Mouse (Mus musculus) kidney, embryonic 15.5 days (tissue): ENCODE results near the gene Mettl2. TPM values are rescaled to one million over a fixed set of nuclear protein-coding genes. Genes with fewer than 3 reads are reported as not detected.

Experiments
- ATAC-seq: fragments of 200-750 bp; cut with Nextera tagmentation; replicated peaks from 2 replicates; pipeline ENCODE4 v1.8.0; 2017; ENCODE audit warnings: moderate TSS enrichment; ENCODE audit not compliant: low FRiP score
- H3K27ac ChIP-seq: fragments of 300-500 bp; sonication (generic); 2 replicates; pipeline ENCODE4 v1.5.1; 2015; ENCODE audit warnings: mild to moderate bottlenecking, inconsistent platforms
- H3K27me3 ChIP-seq: fragments of 300-500 bp; sonication (generic); 2 replicates; pipeline ENCODE4 v1.6.1; 2015; ENCODE audit warnings: inconsistent platforms
- H3K36me3 ChIP-seq: fragments of 300-500 bp; sonication (generic); 2 replicates; pipeline ENCODE4 v1.6.1; 2015; ENCODE audit warnings: inconsistent platforms
- H3K4me1 ChIP-seq: fragments of 300-500 bp; sonication (generic); 2 replicates; pipeline ENCODE4 v1.6.1; 2015; ENCODE audit warnings: inconsistent platforms
- H3K4me2 ChIP-seq: fragments of 300-500 bp; sonication (generic); 2 replicates; pipeline ENCODE4 v1.6.1; 2015; ENCODE audit warnings: moderate library complexity, mild to moderate bottlenecking, inconsistent platforms
- H3K4me3 ChIP-seq: fragments of 300-500 bp; sonication (generic); replicated peaks from 2 replicates; pipeline ENCODE4 v1.5.1; 2015; ENCODE audit warnings: mild to moderate bottlenecking, inconsistent platforms
- H3K9ac ChIP-seq: fragments of 300-500 bp; sonication (generic); 2 replicates; pipeline ENCODE4 v1.6.1; 2015; ENCODE audit warnings: mild to moderate bottlenecking, inconsistent platforms
- H3K9me3 ChIP-seq: fragments of 300-500 bp; sonication (generic); replicated peaks from 2 replicates; pipeline ENCODE4 v1.6.1; 2016; ENCODE audit warnings: inconsistent platforms
- WGBS: fragments of 180-500 bp; shearing (Covaris S2); methylation state at CpG from one replicate; pipeline ENCODE4 v1.1.7; 2015; ENCODE audit warnings: mixed read lengths; 5-methylcytosine and 5-hydroxymethylcytosine counted together
- polyA plus RNA-seq: library from polyadenylated mRNA; unstranded; fragments of >200 nt; fragmentation: Nextera tagmentation; extraction: Ambion mirVana; gene quantifications from 2 replicates; pipeline ENCODE4 v1.2.1, GENCODE M21; 2015

Gene Mettl2
- polyA plus RNA-seq, 1 experiment from 2014 or later = 45.6 TPM

DNA sequence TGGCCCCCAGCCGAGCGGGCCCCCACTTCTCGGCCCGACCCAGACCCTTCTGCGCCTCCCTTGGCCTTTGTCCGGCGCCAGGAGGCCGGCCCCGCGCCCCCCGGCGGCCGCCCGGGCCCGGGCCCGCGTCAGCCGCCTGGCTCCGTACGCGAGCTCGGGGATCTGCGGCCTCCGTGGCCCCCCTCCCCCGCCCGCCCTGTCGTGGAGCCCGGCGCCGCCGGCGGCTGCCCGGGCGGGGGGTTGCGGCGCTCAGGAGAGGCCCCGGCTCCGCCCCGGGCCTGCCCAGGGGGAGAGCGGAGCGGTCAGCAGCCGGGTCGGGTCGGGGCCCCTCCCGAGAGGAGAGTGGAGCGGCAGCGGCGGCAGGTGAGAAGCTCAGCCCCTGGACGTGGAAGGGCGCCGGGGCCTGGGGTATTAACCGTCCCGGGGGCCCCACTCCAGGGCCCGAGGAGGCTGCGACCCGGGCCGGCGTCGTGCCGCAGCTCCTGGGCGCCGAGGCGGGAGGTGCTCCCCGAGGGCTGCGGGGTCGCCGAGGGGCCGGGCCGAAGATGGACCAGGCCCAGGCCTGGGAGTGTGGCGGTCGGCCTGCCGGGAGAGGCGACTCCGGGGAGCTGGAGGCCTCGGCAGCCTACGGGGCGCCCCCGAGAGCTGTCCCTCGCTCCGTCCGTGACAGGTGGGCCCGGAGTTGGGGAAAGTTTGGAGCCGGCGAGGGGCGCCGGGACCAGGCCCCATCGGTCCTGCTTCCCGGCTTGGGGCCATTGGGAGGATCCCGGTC is 55.6 kb downstream of the Mettl2 start:
- H3K9me3 ChIP-seq = no peaks in the 10 kb centered on the region
- peak overlapping the region; percentile 74 for H3K4me3 ChIP-seq
- ATAC-seq = peak; percentile 78
- peak overlapping the region; percentile 81 for H3K4me2 ChIP-seq
- H3K27ac ChIP-seq = peak overlapping the region; percentile 93
- peaks cover 30% of the 10 kb centered on the region for H3K36me3 ChIP-seq
- H3K27me3 ChIP-seq = no peaks in the 10 kb centered on the region
- WGBS = 5% methylated on average over 72 of the region's 89 CpGs
- H3K4me1 ChIP-seq = peaks cover 28% of the 10 kb centered on the region
- peak overlapping the region; percentile 98 for H3K9ac ChIP-seq

DNA sequence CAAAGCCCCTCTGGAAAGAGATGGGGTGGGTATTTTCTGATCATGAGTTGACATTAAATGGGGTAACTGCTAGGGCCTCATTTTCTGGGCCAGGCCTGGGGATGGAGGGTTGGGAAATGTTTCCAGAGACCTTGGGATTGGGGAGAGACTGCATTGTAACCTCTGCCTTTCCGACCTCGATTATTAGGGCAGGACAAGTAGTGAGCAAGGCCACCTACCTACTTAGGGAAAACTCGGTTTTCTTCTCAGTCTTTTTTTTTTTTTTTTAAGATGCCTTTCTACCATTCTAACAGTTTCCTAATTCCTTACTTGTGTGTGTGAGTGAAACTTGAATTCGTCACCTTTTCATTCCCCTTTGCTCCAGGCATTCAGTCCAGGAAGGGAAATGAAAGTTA is 56.2 kb downstream of the Mettl2 start:
- Histone ChIP-seq H3K27ac (peak overlapping the region; percentile 93), H3K4me2 (peak overlapping the region; percentile 81), H3K9me3 (no peaks in the 10 kb centered on the region), H3K27me3 (no peaks in the 10 kb centered on the region), H3K4me3 (peak overlapping the region; percentile 74), H3K36me3 (peaks cover 30% of the 10 kb centered on the region), H3K4me1 (peaks cover 28% of the 10 kb centered on the region), H3K9ac (peak overlapping the region; percentile 98)
- ATAC-seq = no peak
- WGBS = 5% methylated on average over 4 of the region's 4 CpGs

GRCm38 (mm10) chr11:105184678-105185077 is 58.5 kb downstream of the Mettl2 start:
- Histone ChIP-seq H3K4me1 (peaks cover 14% of the 10 kb centered on the region), H3K27ac (no peak overlapping the region), H3K4me2 (no peak overlapping the region), H3K36me3 (peaks cover 39% of the 10 kb centered on the region), H3K9me3 (no peaks in the 10 kb centered on the region), H3K27me3 (no peaks in the 10 kb centered on the region), H3K9ac (no peak overlapping the region), H3K4me3 (no peak overlapping the region)
- no peak for ATAC-seq
- 93% methylated on average over 3 of the region's 3 CpGs for WGBS

Other genes starting within 250 kb of the Mettl2 start
- 0.29 and 0.44 TPM in 2 replicates for gene Efcab3, start 62.8 kb upstream of the Mettl2 start, polyA plus RNA-seq
- gene Gm10842, start 20.5 kb downstream of the Mettl2 start, polyA plus RNA-seq = not detected in 2 replicates
- 18.1 and 21.1 TPM in 2 replicates for gene Tlk2, start 52.4 kb downstream of the Mettl2 start, polyA plus RNA-seq
- 19.1 and 21.3 TPM in 2 replicates for gene Mrc2, start 166.2 kb downstream of the Mettl2 start, polyA plus RNA-seq